Mouse (Mus musculus) left cerebral cortex, adult 2 months (tissue): ENCODE measurements at regions not wholly inside any gene's neighbourhood (a gene's known extent, or its start where the extent isn't known, plus 50 kb on each side); places are given as distances from the start of the nearest gene placed in this dataset.
"Not testable (repeated sequence)": the region's sequence is repeated elsewhere in the genome, so short reads cannot be mapped to it uniquely, and the experiment has no call there.

Experiments
- DNase-seq, 2 experiments: peaks; one replicate each; pipeline ENCODE4 v3.0.0; 2021 to 2022; ENCODE audit warnings: low spot score in 2 of 2, mixed read lengths in 1 of 2; ENCODE audit errors: extremely low spot score in 1 of 2
- H3K27ac ChIP-seq: fragments of 200-600 bp; 2 replicates; pipeline ENCODE4 v1.8.1; 2022
- H3K4me3 ChIP-seq: fragments of 200-600 bp; 2 replicates; pipeline ENCODE4 v1.8.1; 2022
- CTCF ChIP-seq: fragments of 200-600 bp; IDR thresholded peaks from 2 replicates; pipeline ENCODE4 v1.8.1; 2022; ENCODE audit warnings: antibody characterized with exemption, mild to moderate bottlenecking, moderate library complexity
- intact Hi-C: fragments of 180-260 bp; cut with DNase I; formaldehyde crosslinking; loops from one replicate; pipeline ENCODE4 v1.15.1; 2025

GRCm38 (mm10) chr3:78575667-78576464 lies 710.5 kb downstream of the Rapgef2 start:
- no peak for DNase-seq

GRCm38 (mm10) chr3:78574807-78575206 lies 711.5 kb downstream of the Rapgef2 start:
- Histone ChIP-seq H3K4me3 (no peak overlapping the region), H3K27ac (no peak overlapping the region)
- TF ChIP-seq CTCF = no peak
- no peak for DNase-seq
- intact Hi-C loops = no loop called here

More at GRCm38 (mm10) chr3:78575667-78576464, 710.5 kb downstream of the Rapgef2 start:
- no peak overlapping the region for H3K27ac ChIP-seq
- TF ChIP-seq CTCF = no peak
- intact Hi-C loops = no loop called here
- no peak overlapping the region for H3K4me3 ChIP-seq

- Histone ChIP-seq H3K27ac (no peak overlapping the region), H3K4me3 (no peak overlapping the region)
- no peak for TF ChIP-seq CTCF
- no peak for DNase-seq
- intact Hi-C loops = no loop called here
These were observed 713.0 kb downstream of the Rapgef2 start for GRCm38 (mm10) chr3:78573299-78573698.

DNA sequence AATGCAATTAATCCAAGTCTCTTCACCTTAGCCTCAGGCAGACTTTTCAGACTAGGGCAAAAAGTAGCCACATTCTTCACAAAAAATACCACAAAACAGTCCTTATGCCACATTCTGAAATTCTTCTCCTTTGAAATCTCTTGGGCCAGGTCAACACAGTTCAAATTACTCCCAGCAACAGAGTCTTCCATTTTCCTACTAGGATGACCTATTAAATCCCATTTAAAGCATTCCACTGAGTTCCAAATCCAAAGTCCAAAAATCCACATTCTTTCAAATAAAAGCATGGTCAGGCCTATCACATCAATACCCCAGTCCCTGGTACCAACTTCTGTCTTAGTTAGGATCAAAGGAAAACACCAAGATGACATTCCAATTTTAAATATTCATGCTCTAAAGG lies 721.4 kb downstream of the Rapgef2 start:
- intact Hi-C loops, H3K4me3 ChIP-seq, H3K27ac ChIP-seq: not testable (repeated sequence)

More for the DNA sequence above, 721.4 kb downstream of the Rapgef2 start:
- DNase-seq = not testable (repeated sequence)
